Mouse (Mus musculus): Measurements from ENCODE around the gene Acsf3.

Gene Acsf3

GRCm38 (mm10) chr8:122850641-122851240 is 75.5 kb downstream of the Acsf3 start:
- DNase-seq (ENCODE audit: low read depth, low spot score) = no peak

- DNase-seq (ENCODE audit: low read depth, low spot score) = no peak
Measured at GRCm38 (mm10) chr8:122851692-122852545, 76.6 kb downstream of the Acsf3 start.

- no peak for DNase-seq (ENCODE audit: low read depth, low spot score)
Measured at GRCm38 (mm10) chr8:122852546-122852905, 77.2 kb downstream of the Acsf3 start.

- DNase-seq (ENCODE audit: low read depth, low spot score) = no peak
Measured at GRCm38 (mm10) chr8:122853340-122853771, 78.1 kb downstream of the Acsf3 start.

GRCm38 (mm10) chr8:122854388-122854787 is 79.1 kb downstream of the Acsf3 start:
- no peak for DNase-seq (ENCODE audit: low read depth, low spot score)

GRCm38 (mm10) chr8:122855123-122855522 is 79.8 kb downstream of the Acsf3 start:
- no peak for DNase-seq (ENCODE audit: low read depth, low spot score)

- DNase-seq (ENCODE audit: low read depth, low spot score) = no peak
Measured at GRCm38 (mm10) chr8:122856288-122856687, 81.0 kb downstream of the Acsf3 start.

- no peak for DNase-seq (ENCODE audit: low read depth, low spot score)
Measured at GRCm38 (mm10) chr8:122859843-122860242, 84.6 kb downstream of the Acsf3 start.

- DNase-seq (ENCODE audit: low read depth, low spot score) = no peak
Measured at GRCm38 (mm10) chr8:122864719-122865129, 89.4 kb downstream of the Acsf3 start.

- DNase-seq (ENCODE audit: low read depth, low spot score) = no peak
Measured at GRCm38 (mm10) chr8:122865441-122865840, 90.2 kb downstream of the Acsf3 start.

- no peak for DNase-seq (ENCODE audit: low read depth, low spot score)
Measured at GRCm38 (mm10) chr8:122866231-122866630, 90.9 kb downstream of the Acsf3 start.

All from telencephalon, adult 2 months (tissue).